Mouse (Mus musculus) naive thymus-derived CD4-positive, alpha-beta T cell, adult 2 months (primary cell): Measurements from ENCODE around the gene Hipk2.

Experiments used
- DNase-seq: peaks from one replicate; pipeline ENCODE4 v3.0.0-alpha.2; 2011; ENCODE audit warnings: low read depth

Hipk2 gene

DNA sequence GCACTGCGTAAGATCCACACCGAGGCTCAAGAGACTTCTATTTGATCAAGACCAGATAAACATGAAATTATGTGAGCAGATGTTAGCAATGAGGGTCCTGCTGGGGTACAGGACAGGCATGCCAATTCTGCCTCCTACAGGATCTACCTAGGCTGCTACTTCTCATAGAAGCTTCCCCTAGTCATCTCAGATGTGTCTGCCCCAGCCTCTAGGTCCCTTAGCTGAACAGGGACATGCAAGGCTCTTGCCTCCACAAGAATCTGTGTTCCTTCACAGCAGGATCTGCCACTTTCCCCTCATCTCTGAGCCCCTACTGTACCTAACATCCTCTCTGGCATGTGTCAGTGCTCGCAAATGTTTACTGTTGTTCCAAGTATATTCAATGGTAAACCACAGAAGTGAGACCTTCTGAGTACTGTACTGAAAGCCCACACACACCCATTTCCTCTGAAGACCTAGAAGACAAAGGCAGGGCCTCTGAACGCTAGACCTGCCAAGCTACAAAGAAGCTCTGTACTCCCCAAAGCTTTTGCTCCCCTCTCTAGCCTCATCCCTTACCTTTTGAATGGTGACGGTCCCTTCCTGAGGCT is 86.6 kb downstream of the Hipk2 start:
- peak; percentile 55 for DNase-seq

DNA sequence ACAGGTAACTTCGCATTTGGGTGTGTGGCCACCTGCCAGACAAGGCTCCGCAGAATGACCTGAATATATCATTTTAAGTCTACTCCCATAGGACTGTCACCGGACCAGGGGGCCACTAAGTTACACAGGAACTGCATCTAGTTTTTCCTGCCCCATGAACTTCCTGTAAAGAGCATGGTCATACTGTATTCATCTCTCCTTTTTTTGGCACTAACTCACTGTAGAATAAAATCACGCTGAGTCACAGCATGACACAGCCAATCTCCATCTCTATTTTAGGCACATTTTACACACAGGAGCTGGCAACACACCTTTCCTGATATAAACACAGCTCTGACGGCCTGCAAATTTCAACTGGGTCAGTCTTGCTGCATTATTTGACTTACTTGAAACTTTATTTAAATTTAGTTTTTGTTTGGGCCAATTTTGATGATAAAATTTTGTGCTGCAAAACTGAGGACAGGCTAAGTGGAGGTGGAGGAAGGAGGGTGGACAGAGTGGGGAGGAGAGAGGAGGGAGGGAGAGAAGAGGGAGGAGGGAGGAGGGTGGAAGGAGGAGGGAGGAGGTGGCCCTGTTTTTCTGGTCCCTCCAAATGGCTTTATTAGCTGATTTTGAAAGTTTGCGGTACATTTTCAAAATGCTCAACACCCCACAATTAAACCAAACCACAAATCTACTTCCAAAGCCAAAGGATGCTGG is 88.0 kb downstream of the Hipk2 start:
- no peak for DNase-seq

DNA sequence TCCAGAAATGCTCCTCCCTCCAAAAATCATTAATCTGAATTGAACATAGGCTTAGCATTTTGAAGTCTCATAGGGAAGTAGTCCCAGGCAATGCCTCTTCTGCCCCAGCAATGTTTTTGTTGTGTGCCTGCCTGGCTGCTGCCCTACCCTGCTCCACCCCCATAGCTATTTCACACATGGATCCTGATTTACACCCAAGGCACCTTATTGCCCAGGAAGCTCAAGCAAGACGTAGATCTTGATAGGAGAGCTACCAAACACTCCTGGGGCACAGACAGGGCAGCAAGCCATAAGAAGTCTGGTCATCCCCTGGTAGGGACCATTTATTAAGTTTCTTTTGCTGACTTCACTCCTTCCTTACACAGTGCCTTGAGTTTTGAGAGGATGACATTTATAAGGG is 88.8 kb downstream of the Hipk2 start:
- no peak for DNase-seq

DNA sequence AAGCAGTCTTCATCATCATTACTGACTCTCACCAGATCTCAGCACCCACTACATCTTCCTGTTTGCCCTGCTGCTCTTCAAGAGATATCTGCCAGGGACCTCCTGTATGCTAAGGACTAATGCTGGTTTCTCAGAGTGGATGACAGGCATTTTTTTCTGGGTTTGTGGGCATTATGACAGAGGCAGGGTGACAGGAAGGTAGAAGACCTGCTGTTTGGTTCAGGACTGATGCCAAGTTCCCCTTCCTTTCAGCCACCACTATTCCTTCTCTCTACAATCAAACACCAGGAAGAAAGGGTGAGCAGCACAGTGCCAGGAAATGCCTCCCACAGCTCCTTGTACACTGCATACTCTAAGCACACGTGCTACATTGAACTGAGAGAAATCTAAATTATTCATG is 90.2 kb downstream of the Hipk2 start:
- no peak for DNase-seq

DNA sequence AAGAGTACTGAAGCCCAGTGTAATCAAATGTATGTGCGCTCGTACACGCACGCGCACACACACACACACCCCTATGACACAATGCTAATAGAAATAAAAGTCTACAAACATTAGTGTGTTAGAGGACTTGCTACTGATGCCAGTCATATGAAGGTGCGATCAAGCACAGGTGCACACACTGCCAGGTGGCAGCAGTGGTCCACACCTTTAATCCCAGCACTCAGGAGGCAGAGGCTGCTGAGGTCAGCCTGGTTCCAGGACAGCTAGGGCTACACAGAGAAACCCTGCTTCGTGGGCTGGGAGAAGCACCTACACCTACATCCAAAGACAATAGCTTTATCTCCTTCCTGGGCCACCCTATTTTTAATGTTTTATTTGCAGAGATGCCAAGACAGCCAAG is 96.6 kb downstream of the Hipk2 start:
- no peak for DNase-seq

DNA sequence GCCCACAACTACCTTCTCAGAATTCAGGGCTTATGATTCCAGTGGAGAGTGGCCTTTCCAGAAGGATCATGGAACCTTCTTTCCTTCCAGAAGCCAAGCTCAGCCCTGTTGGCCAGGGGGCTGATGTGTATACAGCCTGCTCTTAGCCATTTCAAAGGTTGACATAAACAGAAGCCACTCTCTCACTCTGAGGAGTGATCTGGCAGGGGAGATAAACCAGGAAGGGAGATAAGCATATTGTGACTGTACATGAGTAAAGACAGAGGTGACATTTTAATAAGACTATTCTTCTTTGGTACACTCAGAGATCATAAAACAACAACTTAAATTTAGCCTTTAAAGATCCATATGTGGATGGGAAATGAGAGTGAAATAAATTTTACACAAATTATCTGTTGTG is 97.1 kb downstream of the Hipk2 start:
- no peak for DNase-seq

DNA sequence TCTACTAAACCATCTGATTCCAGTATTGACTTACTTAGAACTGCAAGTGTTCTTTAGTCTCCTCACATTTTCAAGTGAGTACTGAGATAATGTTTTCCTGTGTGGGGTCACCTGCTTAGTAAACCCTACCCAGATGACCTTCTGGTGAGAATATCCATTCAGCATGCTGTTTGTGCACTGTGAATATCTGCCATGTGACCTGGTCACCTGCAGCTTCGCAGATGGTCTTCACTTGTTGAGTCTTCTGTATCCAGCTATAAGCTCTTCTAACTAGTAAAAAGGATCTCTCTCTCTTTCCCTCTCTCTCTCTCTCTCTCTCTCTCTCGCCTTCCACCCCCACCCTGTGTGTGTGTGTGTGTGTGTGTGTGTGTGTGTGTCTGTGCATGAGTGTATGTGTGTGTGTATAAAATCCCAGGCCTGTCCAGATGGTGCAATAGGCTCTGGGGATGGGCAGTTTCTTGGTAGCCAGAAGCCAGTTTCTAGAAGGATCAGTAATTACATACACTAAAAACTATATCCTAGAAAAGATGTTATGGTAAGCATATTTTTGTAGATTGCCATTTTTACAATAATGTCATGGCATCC is 99.9 kb downstream of the Hipk2 start:
- no peak for DNase-seq

DNA sequence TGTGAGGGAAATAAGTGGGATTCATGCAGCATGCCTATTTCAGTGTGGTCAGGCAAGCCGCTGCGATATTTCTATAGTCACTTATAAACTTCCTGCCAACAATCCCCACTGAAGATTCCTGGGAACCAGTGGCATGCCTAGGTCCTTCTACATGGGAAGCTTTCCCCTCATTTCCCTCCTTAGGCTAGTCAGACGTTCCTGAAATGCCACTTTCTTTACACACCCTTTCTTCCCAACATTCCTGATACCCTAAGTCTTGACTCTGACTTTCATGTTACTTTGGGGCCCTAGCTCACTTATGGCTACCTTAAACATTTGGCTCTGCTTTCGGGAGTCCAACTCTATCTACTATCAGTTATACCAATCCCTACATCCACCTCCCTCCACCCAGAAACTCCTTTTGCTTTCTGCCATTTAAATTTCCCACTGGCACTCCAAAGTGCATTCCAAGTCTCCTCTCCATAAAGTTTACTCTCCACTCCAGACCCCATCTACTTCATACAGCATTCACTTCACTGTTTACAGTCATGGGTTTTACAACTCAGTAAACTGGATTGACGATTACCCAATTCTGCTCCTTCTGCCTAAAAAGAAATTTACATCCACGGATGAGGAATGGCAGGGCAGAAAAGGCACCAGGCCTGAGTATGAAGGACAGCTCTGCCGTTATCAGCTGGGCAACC is 103.0 kb downstream of the Hipk2 start:
- no peak for DNase-seq

DNA sequence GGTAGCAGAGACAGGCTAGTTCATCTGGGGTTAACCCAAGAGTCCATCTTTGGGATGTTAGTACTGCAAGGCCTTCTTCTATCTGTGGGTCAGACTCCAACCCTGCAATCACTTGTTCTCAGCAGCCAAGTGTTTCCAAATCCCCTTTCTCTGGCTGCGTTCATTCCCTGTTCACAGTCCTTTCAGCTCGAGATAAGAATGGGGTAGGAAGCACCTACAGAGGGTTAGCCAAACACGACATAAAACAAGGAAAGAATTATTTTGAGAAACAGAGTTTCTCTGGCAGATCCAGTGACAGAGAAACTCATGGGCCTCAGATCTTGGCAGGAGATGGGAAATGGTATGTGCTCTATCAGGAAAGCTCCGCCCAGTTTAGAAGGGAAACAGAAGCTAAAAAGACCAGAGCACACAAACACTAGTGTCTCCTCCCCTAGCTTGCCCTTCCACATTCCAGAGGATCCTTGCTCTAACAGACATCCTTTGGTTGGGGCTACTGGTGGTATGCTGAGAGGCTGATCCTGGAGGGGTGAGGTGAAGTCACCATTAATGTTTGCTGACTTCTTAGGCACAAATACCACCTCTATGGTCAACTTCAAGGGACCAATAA is 104.8 kb downstream of the Hipk2 start:
- no peak for DNase-seq

DNA sequence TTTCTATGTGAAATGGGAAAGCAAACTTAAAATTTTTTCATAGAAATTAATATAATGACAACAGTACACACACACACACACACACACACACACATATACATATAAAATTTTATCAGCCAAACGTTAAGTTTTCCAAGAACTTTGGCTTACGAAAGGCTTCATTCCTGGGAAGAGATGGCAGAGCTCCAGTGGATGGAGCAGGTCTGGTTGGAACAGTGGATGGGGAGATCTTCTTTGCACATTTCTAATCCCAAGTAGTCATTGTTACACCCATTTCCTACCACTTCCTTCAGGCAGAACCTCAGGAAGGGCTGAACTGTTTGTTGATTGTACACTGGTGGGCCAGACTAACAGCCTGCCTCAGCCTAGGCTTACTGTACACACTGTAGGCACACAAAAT is 106.3 kb downstream of the Hipk2 start:
- no peak for DNase-seq

DNA sequence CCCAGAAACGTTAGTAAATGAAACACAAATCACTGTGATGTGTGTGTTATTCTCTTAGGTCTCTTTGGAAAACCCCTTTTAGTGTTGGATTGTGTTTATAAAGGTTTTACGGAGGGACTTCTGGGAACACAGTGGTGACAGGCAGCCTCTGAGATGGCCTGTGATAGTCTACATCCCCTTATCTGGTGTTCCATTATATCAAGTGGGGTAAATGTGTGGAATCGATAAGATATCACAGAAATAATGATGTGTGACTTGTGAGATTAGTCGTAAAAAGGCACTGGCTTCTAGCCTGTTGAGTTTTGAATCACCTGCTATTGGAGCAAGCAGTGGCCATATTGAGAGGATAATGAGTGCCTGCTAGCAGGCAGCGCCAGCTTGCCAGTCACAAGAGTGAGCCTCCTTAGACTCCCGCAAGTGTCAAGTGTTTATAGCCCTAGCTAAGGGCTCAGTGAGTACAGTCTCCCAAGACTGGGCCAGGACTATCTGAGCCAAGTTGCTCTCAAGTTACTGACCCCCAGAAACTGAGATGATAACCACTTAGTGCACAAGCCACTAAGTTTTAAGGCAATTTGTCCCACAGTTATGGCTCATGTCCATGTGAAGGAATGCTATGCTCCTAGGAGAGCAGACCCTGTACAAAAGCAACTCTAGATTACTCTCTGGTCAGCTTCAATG is 113.2 kb downstream of the Hipk2 start:
- no peak for DNase-seq

DNA sequence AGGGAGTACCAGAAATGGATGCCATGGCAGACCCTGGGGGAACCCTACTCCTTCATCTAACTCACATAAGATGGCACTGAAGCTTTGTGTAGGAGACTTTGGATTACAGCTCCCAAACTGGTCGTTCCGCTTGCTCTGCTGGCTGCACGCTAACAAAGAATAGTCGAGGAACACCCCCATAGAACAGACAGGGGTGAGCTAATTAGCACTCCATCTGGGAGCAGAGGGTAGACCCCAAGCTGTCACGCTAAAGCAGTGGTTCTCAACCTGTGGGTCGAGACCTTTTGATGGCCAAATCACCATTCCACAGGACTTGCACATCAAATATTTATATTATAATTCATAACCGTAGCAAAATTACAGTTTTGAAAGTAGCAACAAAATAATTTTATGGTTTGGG is 114.0 kb downstream of the Hipk2 start:
- DNase-seq = no peak

DNA sequence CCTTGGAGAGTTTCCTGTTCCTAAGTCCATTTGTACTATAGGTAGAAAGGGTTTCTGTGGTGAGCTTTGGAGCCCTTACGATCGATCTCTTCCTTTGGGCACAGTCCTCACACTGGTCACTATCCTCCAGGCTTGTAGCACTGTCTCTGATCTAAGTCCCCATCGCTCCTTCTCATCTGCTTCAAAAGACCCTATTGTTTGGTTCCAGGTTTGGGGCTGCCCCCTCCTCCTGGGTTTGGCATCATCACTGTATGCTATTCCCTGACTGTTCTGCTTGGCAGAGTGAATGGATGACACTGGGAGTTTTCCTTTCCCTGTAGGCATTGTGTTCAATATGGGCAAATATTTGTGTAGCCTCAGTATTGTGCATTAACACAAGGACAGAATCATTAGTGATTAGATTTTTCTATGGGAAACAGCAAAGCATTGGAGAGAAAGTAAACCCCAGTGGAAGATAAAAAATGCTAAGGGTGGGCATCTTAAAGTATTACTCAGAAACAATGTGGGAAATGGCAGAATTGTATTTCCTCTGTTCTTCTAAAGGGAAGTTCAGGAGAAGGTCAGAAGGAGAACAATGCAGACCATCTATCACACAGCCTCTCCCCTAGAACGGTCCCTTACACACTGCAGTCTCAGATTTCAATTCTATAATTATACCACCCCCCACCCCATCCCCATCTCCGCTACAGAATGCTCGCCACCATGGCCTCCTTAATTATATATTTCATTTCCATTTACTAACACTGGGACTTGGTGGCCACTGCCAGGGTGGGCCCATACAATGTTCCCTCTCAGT is 114.9 kb downstream of the Hipk2 start:
- no peak for DNase-seq

DNA sequence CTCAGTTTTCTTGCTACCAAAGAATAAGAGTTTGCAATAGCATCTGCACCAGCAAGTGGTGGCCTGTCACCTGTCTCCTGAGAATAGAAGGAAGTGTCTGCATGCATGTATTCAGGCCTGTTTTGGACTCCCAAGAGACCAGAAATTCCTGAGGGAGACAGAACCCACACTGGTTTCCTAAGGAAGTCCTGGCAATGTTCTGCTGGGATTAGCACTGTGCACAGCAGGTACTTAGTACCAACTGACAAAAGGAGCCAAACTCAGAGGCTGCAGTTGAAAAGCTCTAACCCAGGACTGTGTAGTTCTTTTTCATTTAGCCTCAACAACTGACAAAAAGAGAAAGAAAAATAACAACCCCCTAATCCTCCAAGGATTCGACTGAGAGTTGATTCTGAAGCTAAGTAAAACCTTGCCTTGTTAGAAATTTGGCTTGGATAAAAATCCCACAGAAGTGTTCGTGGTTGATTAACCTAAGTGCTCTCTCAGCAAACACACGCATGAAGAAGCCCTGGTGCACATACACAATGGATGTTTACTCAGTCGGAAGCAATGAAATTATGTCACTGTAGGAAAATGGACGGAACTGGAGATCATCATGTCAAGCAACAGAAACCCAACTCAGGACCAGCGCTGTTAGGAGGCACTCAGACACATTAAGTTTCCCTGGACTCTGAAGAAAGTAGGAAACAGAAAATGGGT is 115.9 kb downstream of the Hipk2 start:
- no peak for DNase-seq

DNA sequence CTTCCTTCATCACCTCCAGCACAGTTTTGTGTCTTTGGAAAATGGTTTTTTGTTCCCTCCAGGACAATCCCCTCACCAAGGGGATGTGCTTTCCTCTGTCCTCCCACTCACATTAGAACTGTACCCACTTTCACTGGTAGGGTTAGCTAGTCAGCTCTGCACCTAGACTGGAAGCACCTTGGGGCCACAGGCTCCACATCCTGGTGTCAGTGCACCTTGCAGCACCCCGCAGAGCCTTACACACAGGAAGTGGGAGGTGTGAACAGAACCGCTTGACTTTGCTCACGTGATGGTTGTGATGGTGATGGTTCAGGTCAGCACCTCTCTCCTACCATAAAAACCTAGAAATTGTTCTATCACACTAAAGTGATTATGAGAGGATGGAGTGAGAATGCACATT is 116.8 kb downstream of the Hipk2 start:
- DNase-seq = no peak

DNA sequence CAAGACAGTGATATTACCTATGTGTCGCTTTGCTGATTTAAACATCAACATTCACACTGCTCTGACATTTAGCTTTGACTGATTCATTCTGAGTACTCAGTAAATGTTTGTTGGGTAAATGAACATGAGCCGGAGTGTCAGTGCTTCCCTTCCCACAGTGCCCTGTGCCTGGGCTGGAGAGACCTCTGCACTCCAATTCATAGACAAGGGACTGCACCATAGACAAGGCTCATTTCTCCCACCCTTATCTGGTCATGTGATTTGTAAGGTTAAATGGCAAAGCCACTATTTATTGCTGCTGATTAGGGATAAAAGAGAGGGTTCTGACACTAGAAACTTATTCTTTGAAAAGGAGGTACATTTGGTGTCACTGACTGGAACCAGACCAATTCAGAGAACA is 118.4 kb downstream of the Hipk2 start:
- DNase-seq = no peak

DNA sequence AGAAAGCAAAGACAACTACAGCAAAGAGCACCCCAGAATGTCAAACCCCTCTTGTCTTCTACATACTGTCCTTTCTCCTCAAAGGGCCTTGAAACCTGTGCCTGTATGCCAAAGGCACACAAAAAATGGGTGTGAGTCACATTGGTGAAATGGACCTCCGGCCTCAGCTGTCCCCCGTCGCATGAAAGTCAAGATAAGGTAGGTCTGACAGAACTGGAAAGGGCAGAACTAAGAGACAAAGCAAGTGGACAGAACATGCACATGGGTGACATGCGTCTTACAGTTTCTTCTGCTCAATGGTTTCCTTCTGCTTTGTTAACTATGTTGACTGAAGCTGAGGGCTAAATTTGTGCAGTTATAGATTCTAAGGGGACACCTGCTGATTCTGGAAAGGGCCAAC is 119.0 kb downstream of the Hipk2 start:
- no peak for DNase-seq

DNA sequence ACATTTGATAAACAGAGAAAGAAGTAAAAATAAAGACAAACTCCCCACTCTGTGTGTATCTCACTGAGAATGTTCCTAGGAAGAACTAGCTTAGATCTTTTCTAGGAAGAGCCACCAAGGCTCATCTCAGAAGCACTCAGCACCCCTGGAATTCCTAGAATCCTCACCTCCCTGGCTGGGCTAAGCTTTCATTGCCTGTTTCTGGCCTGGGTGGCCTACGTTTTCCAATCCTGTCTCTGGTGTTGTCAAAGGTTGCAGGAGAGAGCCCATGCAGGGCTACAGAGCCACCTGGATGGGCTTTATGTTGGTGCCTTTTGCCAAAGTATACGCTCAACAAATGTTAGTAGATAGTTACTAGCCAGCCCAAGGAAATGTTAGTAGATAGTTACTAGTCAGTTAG is 120.0 kb downstream of the Hipk2 start:
- no peak for DNase-seq

DNA sequence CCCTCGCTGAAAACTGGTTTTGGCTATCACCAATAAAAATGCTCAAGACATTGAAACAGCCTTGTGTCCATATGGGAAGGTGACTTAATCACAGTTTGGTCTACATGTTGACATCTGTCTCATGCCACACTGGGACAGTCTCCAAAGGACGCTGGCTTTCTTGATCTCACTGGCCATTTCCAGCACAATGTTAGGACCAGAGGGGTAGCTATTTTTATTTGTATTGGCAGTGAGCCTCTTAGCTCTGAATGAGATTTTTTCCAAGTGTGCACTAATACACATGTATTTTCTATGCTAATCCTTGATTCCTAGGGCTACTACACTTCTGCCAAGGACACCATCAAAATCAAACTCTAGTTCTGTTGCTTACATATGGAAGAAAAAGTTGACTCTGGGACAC is 120.8 kb downstream of the Hipk2 start:
- DNase-seq = no peak

DNA sequence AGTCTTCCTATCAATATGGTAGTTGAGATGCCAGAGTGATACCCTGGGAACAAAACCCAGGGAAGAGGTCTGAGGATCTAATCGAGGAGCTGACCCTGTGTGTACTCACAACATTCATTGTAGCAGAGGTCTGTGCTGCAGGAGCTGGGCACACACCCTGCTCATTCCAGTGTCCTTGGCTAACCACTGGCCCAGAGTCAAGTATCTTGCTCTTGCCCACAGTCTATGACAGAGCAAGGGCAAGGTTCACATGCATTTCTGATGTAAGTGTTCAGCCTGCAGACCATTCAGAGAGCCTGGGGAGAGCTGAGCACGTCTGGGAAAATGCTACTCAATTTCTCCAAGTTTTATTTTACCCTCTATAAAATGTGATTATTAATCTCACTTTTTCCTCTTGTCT is 122.2 kb downstream of the Hipk2 start:
- DNase-seq = no peak

DNA sequence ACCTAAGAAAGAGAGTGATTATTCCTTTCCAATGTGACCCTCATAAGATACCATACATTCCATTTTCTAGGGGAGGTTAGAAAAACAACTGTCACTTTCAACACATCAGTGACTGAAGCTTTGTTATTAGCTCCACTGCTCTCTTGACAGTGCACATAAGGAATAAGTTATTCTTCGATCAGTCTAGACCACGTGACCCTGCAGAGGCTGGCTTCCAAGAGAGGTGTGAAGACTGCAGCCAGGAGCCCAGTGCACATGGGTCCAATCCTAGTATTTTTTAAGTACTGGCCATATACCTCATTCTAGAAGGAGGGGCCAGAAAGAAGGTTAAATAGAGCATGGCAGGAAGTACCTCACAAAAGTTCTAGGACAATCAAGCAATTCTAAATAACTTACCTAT is 122.9 kb downstream of the Hipk2 start:
- no peak for DNase-seq
